Mouse (Mus musculus): ENCODE measurements around the gene Tyrp1. TPM values are rescaled to one million over a fixed set of nuclear protein-coding genes. Genes with fewer than 3 reads are reported as not detected.
A peak's percentile ranks its signal among the peaks of the same experiment; 100 is the strongest.

Gene Tyrp1
- 1 to 10 TPM in 1 of 2 experiments, under 1 TPM in 1; 0.91 to 1.5 TPM for total RNA-seq (2021)
- long read RNA-seq, experiment 1, partial matches to known transcripts, result 0 of 1 reads
- long read RNA-seq, experiment 1, other reads (novel, unspliced or antisense), result 1 of 1 reads
- long read RNA-seq, experiment 2, partial matches to known transcripts, result 0 of 1 reads
- long read RNA-seq, experiment 2, other reads (novel, unspliced or antisense), result 0 of 1 reads

DNA sequence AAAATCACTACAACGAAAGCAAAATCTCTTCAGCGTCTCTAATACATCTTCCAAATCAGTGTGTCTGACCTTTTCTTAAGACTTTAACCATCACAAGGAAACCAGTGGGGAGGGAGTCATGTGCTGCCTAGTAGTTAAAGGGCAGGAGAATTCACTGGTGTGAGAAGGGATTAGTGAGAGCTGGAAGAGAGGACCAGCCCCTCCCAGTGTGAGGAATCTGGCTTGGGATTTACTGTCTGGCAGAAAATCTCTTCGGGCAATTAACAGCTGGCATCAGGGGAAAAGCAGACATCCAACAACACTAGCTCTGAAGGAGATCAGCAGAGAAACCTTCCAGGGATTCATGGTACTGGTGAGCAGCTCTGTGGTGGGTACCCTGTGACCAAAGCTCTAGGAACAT, at the start of gene Tyrp1:
Tyrp1 (plus strand) TSS at position 74 of the 400 bp plus-strand sequence.
- DNase-seq (ENCODE audit: low spot score in 2 of 2), result no peak

DNA sequence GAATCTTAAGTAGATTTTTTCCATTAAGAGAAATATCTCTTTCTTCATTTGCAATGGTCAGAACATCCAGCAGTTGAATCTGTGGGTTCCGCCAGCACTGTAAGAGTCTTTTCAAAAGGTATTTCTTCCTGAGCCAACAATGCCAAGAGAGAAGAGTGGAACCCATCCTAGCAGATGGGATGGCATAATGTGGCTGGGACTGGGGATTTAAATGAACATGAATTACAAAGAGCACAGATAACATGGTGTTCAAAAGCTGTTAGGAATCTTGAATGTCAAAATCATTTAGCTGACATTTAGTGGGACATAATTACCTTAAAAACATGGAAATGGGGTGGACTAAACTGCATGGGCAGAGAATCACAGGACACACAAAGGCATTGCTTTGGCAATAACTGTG, 45.6 kb upstream of the Tyrp1 start:
- DNase-seq (ENCODE audit: low spot score in 2 of 2), result no peak

DNA sequence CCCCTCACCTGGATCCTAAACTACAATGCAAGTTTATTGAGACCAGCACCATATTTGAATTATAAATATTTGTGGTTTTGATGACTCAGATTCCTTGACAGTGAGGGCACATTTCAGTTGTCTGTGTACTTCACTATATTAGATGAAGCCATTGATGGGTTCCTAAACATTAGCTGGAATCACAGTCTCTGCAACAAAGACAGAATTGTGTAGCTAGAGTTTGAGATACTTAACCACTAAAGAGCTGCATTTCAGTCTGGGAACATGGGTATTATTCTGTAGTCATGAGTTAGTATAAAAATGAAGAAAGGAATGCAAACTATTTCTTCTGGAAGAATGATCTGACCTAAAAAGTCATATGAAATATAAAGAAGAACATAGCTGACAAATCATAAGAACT, 14.4 kb upstream of the Tyrp1 start:
- no peak for DNase-seq (ENCODE audit: low spot score in 2 of 2)

DNA sequence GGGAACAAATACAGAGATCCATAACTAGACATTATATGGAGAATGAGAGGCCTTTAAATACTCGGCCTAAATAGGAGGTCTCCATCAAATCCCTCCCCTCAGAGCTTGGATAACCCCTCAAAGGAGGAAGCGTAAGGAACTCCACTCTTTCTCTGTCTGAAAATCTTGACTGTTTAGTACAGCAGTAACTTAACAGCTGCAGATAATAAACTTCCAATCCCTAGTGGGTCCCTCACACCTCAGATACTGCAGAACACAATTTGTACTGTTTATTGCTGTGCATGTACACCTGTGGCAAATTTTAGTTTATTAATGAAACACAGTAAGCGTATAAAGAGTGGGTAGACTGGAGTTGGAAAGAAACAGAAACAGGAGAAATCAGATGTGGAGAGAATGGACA, 12.0 kb upstream of the Tyrp1 start:
- DNase-seq (ENCODE audit: low spot score in 2 of 2), result no peak

DNA sequence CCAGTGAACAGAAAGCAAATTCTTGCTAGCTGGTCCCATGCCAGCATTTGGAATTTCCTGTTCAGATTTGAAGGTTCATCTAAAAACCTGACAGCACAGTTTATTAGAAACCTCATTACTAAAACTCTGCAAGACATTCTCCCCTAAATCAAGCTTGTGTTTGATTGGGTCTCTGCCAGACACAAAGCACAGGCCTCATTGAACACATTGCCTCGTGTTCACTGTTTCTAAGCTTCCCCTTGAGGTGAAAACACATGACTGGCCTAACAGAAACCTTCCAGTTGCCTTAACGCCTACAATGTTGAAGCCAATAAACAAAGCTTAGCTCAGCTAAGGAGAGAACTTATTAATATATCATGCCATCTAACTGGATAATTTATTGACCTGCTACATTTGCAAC, 5.7 kb upstream of the Tyrp1 start:
- no peak for DNase-seq (ENCODE audit: low spot score in 2 of 2)

DNA sequence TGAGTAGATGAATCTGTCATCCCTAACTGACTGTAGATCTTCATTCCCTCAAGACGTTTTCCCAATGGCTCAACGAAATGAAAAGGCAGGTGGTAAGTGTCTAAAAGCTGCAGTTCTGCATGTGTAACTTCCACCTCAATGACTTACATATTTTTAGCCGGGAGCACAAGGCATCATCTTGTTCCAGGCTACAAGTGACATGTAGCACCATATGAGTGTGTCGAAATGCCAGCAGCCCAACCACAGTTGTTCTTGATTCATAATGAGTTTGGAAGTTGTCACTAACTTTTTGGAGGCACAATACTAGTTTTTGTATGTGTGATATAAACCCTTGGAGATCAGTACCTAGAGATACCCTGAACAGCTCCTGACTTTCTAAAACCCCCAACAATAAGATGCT, 5.4 kb downstream of the Tyrp1 start:
- DNase-seq (ENCODE audit: low spot score in 2 of 2), result no peak

DNA sequence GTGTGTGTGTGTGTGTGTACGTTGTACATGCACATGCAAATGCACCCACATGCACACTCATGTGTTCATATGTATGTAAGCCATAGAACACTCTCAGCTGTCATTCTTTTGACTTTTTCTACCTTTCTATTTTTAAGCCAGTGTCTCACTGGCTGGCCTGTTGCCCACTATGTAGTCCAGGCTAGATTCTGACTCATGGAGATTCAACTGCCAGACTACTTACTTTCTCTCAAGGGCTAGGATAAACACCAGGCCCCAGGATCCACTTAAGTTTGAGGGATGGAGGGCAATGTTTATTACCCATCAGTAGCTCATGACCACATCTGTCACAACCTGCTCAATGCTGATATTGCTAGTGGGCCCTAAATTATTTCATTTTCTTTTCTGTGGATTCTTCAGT, 8.1 kb downstream of the Tyrp1 start:
- DNase-seq (ENCODE audit: low spot score in 2 of 2), result no peak

DNA sequence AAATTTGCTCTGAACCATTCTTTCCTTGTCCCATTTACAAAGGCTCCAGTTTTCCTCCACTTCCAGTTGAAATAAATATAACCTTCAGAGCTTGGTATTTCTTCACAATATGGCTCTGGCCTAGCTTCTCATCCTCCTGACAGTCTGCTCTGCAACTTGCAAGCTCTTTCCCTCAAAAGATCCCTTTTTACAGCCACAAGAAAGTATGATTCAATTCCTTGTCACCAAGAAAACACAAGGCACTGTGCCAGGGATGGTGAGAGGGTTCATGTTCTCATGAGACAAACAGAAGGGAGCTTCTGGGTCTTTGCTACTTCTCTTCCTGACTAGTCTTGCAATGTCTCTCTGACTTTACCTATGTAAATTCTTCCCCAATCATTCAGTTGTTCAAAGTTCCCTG, 9.8 kb downstream of the Tyrp1 start:
- no peak for DNase-seq (ENCODE audit: low spot score in 2 of 2)

DNA sequence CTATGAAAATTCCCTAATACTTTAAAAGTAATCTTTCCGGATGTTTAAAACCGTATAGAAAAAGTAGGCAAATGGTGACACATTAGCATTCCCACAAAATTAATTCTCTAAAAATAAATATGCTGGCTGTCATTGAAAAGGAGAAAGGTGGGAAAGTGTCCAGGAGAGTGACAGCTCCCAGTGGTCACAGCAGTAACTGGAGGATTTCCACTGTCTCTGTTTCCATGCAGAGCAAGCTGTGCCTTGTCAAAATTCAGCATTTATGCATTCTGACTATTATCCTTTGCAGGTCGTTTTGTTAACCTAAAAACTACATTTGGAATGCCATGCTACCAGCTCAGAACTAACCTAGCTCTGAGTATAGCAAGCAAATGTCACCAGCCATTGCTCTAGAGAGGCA, 12.1 kb downstream of the Tyrp1 start:
- no peak for DNase-seq (ENCODE audit: low spot score in 2 of 2)

DNA sequence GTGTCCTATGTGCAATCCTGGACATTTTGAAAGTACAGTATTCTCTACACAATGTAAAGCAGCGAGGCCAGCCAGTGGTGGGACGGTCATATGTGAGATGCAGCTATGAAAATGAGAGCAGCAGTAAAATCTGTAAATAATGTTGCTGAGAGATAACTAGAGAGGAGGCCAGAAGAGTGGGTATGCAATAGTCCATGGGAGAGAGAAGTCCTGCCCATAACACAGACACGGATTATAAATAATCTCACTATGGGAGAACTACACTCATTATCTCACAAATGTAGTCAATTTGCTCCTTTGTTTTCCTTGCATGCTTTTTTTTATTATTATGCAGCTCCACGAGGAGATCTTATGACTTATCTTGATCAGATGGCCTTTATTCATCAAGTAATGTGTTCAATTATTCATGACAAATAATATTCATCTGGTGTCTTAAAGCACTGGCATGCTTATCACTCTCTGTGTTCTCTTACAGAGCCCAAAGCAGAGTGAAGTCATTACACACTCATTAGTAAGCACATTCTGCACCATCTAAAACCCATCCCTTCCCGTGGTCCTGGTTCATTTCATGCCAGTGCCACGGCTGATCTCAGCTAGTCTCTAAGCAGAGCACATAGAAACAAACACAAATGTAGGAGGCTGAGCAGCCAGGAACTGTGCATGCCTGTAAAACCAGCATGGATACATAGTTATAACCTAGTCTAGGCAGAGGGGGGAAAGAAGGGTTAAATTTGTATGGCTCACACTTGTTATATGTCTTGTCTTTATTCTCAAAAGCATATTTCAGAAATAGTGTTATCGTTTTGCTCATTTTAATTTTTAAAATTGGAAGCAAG, 18.9 kb downstream of the Tyrp1 start:
- DNase-seq (ENCODE audit: low spot score in 2 of 2), result no peak

DNA sequence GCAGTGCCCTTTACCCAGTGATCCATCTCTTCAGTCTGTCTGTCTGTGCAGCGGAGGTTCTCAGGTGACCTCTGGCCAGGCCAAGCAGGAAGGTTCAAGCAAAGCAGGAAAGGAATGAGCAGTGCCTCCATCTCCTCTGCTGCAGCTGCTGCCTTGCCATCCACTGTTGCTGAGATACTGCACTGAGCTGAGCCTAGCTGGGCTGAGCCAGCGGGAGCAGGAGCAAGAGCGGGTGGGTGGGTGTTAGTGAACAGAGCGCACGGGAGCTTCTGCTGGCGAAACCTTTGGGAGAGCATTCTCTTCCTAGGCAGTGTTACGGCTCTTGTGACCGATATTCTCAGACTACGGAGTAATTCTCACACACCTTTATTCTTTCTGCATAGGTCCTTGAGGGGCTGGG, 21.6 kb downstream of the Tyrp1 start:
- no peak for DNase-seq (ENCODE audit: low spot score in 2 of 2)

DNA sequence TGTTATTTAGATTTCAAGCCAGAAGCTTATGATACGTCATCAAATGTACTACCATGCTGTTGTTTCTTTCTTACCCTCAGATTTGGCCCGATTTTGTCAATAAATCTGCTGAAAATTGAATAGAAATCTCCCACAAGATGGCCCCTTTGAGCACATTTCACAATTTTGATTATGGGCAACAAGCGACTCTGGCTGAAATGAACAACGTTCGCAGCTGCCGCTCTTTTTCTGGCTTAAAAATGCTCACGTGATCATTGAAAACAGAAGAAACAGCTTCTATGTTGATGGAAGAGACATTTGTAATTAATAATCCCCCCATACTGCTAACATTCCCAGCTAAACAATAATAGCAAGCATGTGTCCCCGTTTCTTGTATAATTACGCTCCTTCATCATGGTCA, 29.0 kb downstream of the Tyrp1 start:
- DNase-seq (ENCODE audit: low spot score in 2 of 2), result no peak

DNA sequence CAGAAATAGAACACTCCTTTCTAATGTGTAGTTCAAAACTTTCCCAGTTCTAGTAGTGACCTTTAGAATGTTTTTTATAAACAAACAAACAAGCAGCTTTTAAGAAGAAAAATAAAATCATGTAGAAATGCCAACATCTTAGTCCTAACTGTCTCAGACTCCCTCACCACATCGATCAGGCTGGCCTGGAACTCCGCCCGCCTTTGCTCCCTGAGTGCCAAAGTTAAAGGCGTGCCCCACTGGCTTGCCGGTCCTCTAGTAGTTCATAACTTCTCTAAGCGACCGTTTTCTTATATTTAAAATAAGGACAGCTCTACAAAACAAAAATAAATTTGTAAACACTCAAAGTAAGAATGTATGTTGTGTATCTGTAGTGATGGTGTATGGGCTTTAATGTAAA, 30.0 kb downstream of the Tyrp1 start:
- DNase-seq (ENCODE audit: low spot score in 2 of 2), result no peak

DNA sequence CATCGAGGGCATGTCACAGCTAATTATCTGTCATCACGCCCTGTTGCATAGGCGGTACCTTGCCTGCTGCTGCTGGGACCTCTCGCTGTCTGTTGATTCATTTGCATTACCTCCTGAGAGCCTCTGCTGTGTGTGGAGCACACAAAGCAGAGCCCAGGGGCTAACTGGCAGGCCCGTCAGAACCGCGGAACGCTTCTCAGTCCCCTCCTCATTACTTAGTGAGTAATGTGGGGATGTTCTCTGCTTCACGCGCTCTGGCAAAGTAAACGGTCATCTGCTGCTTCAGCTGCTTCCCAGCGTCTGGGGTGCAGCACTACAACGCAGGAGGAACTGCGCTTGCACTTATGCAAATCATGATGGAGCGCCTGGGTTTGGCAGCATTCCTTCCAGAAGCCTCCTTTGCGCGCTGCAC, 30.6 kb downstream of the Tyrp1 start:
- DNase-seq (ENCODE audit: low spot score in 2 of 2), result peak in 1 of 2 experiments; percentile 36

DNA sequence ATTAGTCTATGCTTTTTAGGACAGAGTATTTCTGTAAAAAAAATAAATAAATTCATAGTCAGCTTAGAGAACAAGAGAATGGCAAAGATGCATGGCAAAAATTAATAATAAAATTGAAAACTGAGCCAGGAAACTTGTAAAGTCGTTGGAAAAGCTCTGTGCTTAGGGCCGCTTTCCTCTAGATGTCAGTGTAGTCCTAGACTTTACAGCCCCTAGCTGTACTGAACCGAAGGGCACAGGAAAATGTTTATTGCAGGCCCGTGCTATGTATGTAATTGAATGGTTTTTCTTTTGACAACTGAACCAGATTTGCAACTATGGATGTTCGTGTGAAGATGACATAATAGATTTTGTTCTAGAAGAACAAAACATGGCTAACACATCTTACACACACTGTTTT, 32.1 kb downstream of the Tyrp1 start:
- no peak for DNase-seq (ENCODE audit: low spot score in 2 of 2)

DNA sequence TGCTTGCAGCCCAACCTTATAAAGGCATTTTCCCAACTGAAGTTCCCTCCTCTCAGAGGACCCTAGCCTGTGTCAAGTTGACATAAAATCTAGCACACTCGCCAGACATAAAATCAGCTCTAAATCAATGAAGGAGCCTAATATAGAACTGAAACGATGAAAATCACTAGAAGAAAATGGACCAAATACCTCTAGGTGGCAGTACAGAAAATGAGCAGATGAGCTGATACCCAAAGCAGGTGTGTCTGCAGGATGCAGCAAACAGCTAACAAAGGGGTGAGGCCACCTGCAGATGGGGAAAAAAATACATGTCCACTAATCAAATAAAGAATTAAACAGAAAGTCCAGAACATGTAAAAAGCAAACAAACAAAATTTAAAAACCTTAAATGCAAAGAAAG, 35.7 kb downstream of the Tyrp1 start:
- DNase-seq (ENCODE audit: low spot score in 2 of 2), result no peak

DNA sequence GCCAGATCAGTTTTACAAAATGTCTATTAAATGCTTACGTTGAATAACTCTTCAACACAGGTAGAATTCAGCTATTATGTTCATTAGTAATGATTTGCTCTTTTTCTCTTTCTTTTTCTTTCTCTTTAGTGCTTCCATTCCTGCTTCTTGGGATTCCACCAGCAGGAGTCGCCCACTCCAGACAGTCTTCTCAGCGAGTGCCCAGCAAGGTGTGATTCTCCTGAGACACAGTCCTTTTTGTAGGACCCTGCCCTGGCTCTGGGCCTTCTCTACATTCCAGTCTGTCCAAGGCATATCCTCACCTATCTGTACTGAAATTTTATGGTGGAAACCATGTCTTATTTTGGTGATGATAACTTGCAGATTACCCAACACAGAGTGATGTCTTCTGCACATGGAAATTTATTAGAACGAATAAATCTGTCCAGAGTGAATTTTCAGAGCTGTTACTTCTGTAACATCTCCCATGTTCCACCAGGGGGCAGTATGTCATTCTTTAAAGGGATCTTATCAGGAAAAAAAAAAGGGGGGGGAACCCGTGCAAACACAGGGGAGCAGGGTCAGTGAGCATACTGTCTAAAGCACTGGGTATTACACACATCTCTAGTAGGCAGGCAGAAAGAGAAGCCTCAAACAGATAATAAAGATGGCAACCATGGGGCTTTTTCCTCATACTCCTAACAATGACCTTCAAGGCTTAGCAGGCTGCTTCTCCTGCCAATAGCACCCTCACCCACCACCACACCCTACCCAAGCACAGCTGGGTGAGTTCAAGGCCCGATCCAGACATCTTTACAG, 39.1 kb downstream of the Tyrp1 start:
- DNase-seq (ENCODE audit: low spot score in 2 of 2), result no peak

DNA sequence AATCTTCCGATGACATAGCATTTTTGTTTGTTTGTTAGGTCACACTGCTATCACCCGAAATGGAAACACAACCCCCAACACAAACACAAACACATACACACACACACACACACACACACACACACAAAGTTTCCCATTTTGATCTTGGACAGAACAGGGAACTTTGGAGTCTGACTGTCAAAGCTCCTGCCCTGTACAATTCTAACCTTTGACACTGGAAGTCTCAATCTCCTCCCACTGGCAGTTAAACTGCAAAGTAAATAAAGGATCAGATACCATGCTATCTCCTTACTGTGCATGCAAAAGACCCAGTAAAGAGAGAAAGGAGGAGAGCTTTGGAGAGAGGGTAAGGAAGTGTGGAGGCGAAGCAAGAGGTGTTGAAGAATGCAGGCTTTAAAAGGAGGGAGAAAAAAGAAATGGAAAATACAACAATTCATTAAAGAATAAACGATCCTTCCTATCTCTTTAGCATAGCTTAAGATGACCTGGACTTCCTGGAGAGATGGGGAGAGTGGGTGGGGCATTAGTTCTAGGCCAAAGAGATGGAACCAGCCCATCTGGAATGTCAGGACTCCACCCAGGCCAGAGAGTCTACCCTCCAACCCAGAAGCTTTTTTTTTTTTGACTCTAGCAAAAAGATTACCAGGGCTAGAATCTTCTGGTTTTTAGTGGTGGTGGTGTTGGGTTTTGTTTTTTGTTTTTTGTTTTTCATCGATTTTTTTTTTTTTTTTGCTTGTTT, 40.4 kb downstream of the Tyrp1 start:
- DNase-seq (ENCODE audit: low spot score in 2 of 2), result no peak

DNA sequence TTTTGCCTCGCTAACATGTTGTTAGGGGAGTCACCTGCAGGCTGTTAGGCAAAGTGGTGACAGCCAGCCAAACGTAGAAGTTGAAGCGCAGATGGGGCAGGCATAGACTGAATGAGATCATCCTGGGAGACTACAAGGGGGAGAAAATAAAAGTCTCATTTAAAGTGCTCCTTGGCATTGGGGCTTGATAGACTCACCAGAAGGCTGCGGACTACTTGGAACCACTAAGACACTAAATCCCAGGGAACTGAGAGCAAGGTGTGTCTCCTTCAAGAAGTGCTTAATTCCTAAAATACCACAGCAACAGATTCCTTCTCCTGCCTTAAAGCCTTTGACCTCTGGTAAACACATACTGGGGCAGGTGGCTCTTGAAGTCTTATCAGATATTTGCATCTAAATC, 41.1 kb downstream of the Tyrp1 start:
- no peak for DNase-seq (ENCODE audit: low spot score in 2 of 2)

DNA sequence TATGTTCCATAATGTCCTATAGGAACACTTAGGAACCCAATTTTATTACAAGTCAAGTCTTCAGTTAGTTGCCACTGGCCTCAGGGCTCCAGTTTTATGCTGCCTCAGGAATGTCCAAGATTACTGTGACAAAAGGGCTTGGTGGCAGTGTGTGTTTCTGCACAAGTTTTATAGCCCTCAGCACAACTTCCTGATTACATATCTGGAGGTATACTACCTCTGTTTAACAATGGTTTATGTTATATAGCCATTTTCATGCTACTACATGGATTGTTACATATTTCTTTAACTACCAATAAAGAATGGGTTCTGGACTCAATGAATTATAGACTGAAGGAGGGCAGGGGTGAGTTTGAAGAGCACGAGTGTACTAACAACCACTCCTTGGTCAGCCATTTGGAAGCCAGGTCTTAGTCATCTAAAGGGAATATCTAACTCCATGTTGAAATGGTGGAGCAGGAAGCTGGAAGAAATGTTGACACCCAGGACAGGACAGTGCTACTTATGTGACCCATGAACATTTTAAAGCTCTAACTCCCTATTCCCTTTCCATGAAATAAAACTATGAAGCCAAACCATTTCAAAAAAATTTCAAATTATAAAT, 48.2 kb downstream of the Tyrp1 start:
- DNase-seq (ENCODE audit: low spot score in 2 of 2), result no peak

DNA sequence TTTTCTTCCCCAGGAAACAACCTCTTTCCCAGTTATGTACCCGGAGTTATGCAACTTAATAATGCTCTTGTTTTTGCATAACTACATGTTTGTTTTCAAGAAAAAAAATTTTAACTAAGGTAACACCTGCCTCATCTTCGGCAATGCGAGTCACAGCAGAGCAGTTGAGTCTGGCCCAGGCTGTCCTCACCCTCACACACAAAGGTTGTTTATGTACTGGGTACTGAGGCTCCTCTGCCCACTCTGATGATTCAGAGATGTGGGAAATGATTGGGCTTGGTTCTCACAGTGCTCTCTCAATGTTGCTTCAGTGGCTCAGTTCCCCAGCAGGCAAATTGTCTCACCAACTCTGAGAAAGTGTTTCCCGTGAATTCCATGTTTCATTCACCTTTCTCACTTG, 52.7 kb downstream of the Tyrp1 start:
- no peak for DNase-seq (ENCODE audit: low spot score in 2 of 2)

Measured in gastrocnemius, postnatal 4 days (tissue).